Mouse (Mus musculus) left cerebral cortex, adult 8-10 months (tissue): ENCODE measurements at regions not wholly inside any gene's neighbourhood (a gene's known extent, or its start where the extent isn't known, plus 50 kb on each side); places are given as distances from the start of the nearest gene placed in this dataset.
A peak's percentile ranks its signal among the peaks of the same experiment; 100 is the strongest.
"Not testable (repeated sequence)": the region's sequence is repeated elsewhere in the genome, so short reads cannot be mapped to it uniquely, and the experiment has no call there.

Experiments
- DNase-seq, 2 experiments: peaks; one replicate each; pipeline ENCODE4 v3.0.0; 2022; ENCODE audit warnings: low spot score in 2 of 2

- peak; percentile 8 to 87 for DNase-seq
Measured at GRCm38 (mm10) chr1:35162506-35162905, 312.7 kb downstream of the Plekhb2 start.

DNA sequence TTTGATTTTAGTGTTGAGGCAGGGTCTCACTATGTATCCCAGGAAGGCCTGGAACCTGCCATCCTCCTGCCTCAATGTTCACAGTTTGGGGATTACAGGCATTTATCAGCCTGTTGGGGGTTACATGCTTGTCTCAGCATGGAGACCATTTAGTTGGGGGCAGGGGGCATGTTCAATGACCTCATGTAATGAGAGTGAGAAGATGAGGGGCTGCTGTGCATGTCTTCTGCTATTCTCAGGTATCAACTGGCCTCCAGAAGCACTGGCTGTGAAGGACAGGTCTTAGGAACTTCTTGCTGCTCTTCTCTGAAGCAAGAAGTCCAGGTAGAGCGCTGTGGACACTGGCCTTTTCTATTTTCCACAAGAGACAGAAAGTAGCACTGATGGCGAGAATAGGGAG is 350.9 kb downstream of the Plekhb2 start:
- DNase-seq, result no peak

- no peak for DNase-seq
Measured at GRCm38 (mm10) chr1:35201083-35201879, 351.5 kb downstream of the Plekhb2 start.

GRCm38 (mm10) chr1:35201880-35202220 is 352.1 kb downstream of the Plekhb2 start:
- no peak for DNase-seq

- DNase-seq, result peak; percentile 30 to 92
Measured at GRCm38 (mm10) chr1:35202551-35202950, 352.8 kb downstream of the Plekhb2 start.

- DNase-seq, result no peak
Measured at GRCm38 (mm10) chr1:35206834-35207529, 357.2 kb downstream of the Plekhb2 start.

DNA sequence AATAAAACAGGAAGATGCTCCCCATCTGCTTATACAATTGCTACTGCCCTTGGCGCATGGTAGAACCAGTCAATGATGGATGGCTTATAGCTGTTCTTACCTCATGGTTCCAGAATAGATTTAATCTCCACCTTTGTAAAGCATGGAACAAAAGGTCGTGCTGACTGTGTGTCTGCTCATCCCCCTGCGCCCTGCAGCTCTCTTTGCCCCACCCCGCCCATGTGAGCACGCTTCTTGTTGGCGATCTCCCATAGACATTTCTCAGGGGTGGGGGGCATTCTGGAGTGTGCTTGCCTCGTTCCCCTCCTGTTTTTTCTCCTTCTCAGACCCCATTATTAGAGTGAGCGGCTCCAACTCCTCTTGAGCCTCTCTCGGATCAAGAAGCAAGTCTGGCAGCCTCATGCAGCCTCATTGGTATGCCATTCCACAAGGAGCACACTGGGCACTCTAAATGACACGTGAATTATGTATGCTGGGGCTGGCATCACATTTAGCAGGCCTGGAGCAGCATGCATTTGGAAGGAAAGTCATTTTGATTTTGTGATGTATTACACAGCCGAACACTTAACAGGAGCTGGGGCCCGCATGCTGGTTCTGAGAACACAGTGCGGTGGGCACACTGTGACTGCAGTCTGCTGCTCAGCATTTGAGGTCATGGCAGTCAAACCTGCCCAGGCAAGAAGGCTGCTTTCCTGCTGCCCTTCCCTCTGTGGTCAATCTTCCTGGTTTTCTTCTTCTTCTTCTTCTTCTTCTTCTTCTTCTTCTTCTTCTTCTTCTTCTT is 362.5 kb downstream of the Plekhb2 start:
- no peak for DNase-seq

DNA sequence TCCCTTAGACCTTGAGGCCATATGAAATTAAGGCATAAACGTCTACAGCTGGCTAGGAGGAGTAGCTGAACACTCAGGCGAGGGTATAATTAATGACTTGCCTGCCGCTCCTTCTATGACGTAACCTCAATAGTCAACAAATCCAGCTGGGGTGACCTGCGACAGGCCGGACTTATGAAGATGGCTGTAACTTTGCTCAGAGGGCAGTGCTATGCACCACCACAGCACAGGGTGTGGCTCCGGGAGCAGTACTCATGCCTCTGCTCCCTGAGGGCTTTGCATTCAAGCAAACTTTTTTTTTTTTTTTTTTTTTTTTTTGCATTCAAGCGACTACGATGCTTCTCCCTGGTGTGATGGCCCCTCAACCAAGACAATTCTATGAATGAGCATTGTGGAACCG is 364.1 kb downstream of the Plekhb2 start:
- no peak for DNase-seq

- no peak for DNase-seq
Measured at GRCm38 (mm10) chr1:35216411-35216810, 366.6 kb downstream of the Plekhb2 start.

DNA sequence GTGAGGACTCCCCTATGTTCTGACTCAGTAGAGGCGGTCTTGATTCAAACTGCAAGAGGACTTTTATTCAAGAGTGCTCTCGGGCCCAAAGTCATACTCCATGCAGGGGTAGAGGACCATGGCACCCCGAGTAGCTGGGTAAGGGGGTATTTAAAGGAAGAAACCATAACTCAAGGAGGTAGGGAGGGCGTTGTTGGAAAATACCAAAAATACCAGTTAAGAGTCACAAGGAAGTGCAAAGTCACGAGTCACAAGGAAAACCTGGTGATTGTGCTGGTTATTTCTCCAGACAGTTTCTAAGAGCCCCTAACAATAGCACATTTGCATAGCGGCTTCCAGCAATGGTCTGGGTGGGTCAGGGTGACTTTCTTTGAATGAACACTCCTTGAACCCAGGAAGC is 370.4 kb downstream of the Plekhb2 start:
- not testable (repeated sequence) for DNase-seq

- no peak for DNase-seq
Measured at GRCm38 (mm10) chr1:35220751-35221150, 371.0 kb downstream of the Plekhb2 start.

DNA sequence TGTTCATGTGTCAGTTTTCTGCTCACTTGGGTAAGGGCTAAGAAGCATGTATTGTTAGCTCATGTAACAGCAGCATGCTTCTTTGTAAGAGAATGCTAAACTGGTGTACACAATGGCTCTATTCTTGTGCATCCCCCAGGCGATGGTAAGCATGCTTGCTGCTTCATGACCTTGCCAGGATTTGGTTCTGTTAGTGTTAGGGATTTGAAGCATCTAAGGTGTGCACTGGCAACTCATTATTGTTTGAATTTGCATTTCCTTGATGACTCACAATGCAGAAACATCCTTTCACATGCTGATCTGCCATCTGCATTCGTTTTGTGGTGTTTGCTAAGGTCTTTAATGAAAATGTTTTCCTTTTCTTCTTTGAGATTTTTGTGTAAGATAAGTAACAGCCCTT is 382.8 kb downstream of the Plekhb2 start:
- no peak for DNase-seq

DNA sequence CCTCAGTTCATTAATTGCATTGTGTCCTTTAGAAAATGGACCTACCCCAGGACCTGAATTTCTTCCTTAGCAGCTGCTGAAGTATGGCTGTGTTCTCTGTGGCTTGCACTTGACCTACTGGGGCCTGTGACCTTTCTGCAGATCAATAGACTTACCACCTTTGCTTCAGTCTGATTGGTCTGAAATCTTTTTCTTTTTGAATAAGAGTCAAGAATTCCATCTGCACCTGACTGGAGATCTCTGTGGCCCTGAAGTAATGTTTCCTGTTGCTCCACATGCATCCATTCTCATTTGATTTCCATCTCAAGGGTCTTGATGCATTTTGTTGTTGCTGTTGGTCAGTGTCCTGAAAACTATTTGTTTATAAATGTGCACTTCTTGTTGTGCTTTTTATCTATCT is 388.4 kb downstream of the Plekhb2 start:
- DNase-seq, result no peak

- DNase-seq, result no peak
Measured at GRCm38 (mm10) chr1:35242849-35243248, 393.1 kb downstream of the Plekhb2 start.

GRCm38 (mm10) chr1:35243339-35243738 is 393.6 kb downstream of the Plekhb2 start:
- no peak for DNase-seq

DNA sequence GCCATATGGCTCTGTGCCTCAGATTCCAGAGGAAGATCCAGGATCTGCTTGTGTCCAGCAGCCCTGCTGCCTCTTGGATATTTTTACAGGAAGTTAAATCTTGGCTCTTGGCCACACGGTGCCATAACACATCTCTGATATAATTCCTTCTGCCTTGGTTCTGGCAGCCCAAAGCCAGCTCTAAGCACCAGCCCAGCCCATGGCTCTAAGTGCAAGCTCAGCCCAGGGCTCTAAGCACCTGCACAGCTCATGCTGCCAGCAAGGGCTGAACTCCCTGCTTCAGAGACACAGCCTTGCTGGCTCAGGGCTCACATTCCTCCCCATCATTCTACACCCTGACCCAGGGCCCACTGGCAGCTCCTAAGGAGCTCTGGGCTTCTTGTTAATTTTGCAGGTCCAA is 415.3 kb downstream of the Plekhb2 start:
- no peak for DNase-seq

- DNase-seq, result no peak
Measured at GRCm38 (mm10) chr1:35266626-35267025, 416.9 kb downstream of the Plekhb2 start.

DNA sequence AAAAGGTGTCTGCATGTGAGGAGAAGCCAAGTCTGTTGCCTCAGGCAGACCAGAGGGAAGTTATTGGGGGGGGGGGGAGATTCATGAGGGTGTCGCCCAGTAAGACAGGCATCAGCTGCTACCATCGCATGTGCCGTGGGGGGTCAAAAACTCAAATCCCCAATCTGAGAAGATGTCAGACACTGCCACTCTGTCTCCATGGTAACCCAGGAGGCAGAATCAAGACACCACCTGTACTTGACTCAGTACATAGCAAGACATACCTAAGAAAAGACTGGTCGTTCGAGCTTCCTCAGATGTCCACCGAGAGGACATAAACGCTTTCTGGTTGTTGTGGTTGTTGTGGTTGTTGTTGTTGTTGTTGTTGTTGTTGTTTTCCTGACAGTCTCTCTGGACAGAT is 418.1 kb downstream of the Plekhb2 start:
- no peak for DNase-seq

DNA sequence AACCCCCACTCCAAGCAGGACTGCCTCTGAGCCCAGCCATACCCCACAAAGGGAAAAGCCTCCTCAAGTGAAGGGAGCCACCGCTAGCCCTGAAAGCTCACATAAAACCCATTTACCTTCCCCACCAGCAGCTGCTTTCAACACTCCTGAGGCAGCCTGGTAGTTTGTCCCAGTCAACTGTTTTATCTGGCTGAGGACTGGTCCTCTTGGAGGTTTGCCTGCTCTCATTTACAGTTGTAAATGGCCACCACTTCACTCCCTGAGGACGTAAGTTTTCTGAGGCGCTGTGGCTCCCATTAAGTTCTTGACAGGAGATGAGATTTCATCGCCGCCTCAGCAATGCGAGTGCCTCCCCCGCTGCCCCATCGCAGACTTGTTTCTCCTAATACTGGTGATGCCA is 425.2 kb downstream of the Plekhb2 start:
- no peak for DNase-seq
